ENCODE assay signal across 22 mouse cellular contexts in genomic region chr4:126746194-126746840, GRCm38 (mm10). TPM values are rescaled to one million over a fixed set of nuclear protein-coding genes. Genes with fewer than 3 reads are reported as not detected.
DNase-seq lines count a peak whose midpoint lies in the region; ATAC-seq lines count a peak whose summit lies in the region.
"Had no signal": no experiment of that assay in that cellular context is flagged by ENCODE, and none has a peak within 500 bp of the region (broad histone marks: within the 10 kb centered on the region; RNA-seq: fewer than 3 reads in every experiment).

No protein-coding gene starts in this region.

- no peak overlapping the region for H3K4me2 ChIP-seq in forebrain, embryonic 13.5 days
- H3K4me2 ChIP-seq in forebrain, embryonic 14.5 days (ENCODE audit: low read length) = no peak overlapping the region
- H3K4me2 ChIP-seq: embryonic facial prominence, embryonic 15.5 days; heart, embryonic 13.5 days; hindbrain, embryonic 15.5 days had no signal

- peak overlapping the region; percentile 21 for H3K27ac ChIP-seq in forebrain, embryonic 13.5 days
- H3K27ac ChIP-seq in forebrain, embryonic 14.5 days (ENCODE audit: low read depth, low read length) = no peak overlapping the region
- H3K27ac ChIP-seq: embryonic facial prominence, embryonic 15.5 days; gastrocnemius, adult 2 months; heart, embryonic 13.5 days; hindbrain, embryonic 15.5 days had no signal

- H3K4me1 ChIP-seq in forebrain, embryonic 13.5 days = peaks cover 54% of the 10 kb centered on the region
- peaks cover 18% of the 10 kb centered on the region for H3K4me1 ChIP-seq in forebrain, embryonic 14.5 days (ENCODE audit: control insufficient read depth, insufficient read depth, low read length)

- H3K27me3 ChIP-seq in forebrain, embryonic 13.5 days = peaks cover 34% of the 10 kb centered on the region
- H3K27me3 ChIP-seq in forebrain, embryonic 14.5 days (replicated peaks; ENCODE audit: control insufficient read depth, insufficient read depth, low read length) = no peaks in the 10 kb centered on the region
- H3K27me3 ChIP-seq: embryonic facial prominence, embryonic 15.5 days had no signal

- 85% methylated on average over 10 of the region's 10 CpGs for WGBS in forebrain, embryonic 13.5 days
- WGBS in forebrain, embryonic 14.5 days = 80% methylated on average over 10 of the region's 10 CpGs

- H3K4me3 ChIP-seq in forebrain, embryonic 13.5 days = no peak overlapping the region
- no peak overlapping the region for H3K4me3 ChIP-seq in forebrain, embryonic 14.5 days (ENCODE audit: low read depth, low read length)
- H3K4me3 ChIP-seq: embryonic facial prominence, embryonic 15.5 days; erythroblast, embryonic 14.5 days; forebrain, embryonic 10.5 days; gastrocnemius, adult 2 months; heart, embryonic 13.5 days; hindbrain, embryonic 15.5 days had no signal

- H3K9me3 ChIP-seq in forebrain, embryonic 13.5 days (replicated peaks) = no peaks in the 10 kb centered on the region
- H3K9me3 ChIP-seq in forebrain, embryonic 14.5 days (replicated peaks; ENCODE audit: control insufficient read depth, low read length) = no peaks in the 10 kb centered on the region
- H3K9me3 ChIP-seq: embryonic facial prominence, embryonic 15.5 days; forebrain, embryonic 10.5 days; G1E; heart, embryonic 13.5 days; hindbrain, embryonic 15.5 days had no signal

- no peak overlapping the region for H3K9ac ChIP-seq in forebrain, embryonic 13.5 days
- no peak overlapping the region for H3K9ac ChIP-seq in forebrain, embryonic 14.5 days (ENCODE audit: low read length)
- H3K9ac ChIP-seq: embryonic facial prominence, embryonic 15.5 days; heart, embryonic 13.5 days; hindbrain, embryonic 15.5 days had no signal

- H3K36me3 ChIP-seq in forebrain, embryonic 13.5 days (ENCODE audit: poor library complexity, severe bottlenecking) = peaks cover 67% of the 10 kb centered on the region
- H3K36me3 ChIP-seq in forebrain, embryonic 14.5 days (ENCODE audit: control insufficient read depth, insufficient read depth, low read length) = peaks cover 57% of the 10 kb centered on the region

- no peak for ATAC-seq in forebrain, embryonic 13.5 days
- no peak for ATAC-seq in forebrain, embryonic 14.5 days

- no peak for DNase-seq in forebrain, embryonic 14.5 days (ENCODE audit: low spot score)
- peak; percentile 40 for DNase-seq in layer of hippocampus, adult 9-11 months
- DNase-seq in layer of hippocampus, adult 8-10 months (ENCODE audit: low spot score in 2 of 2) = no peak
- DNase-seq in right cerebral cortex, adult 18-20 months = peak; percentile 52
- DNase-seq in right cerebral cortex, adult 2 months (ENCODE audit: low spot score in 2 of 2) = no peak
- no peak for DNase-seq in heart, adult 18-20 months
- DNase-seq: adrenal gland, adult 8-10 months; gastrocnemius, postnatal 25 days had no signal

RNA-seq across cellular contexts. Expression of gene Ncdn, which starts 6.9 kb away (rescaled TPM):
- polyA plus RNA-seq in forebrain, embryonic 13.5 days (2015; fragmentation: Nextera tagmentation; extraction: Ambion mirVana) = 47.6 and 60.0 TPM in 2 replicates
- polyA plus RNA-seq in forebrain, embryonic 14.5 days (2014; fragmentation: Nextera tagmentation; extraction: Ambion mirVana) = 47.8 and 79.3 TPM in 2 replicates
- 1,000 to 10,000 TPM; 1,589 to 1,685 (median 1,649) TPM for total RNA-seq in layer of hippocampus, adult 8-10 months (2022)
- 10 to 100 TPM; 15.8 to 17.1 TPM for total RNA-seq in heart, adult 18-20 months (2021)

RNA-seq across cellular contexts. Expression of gene AU040320, which starts 7.0 kb away (rescaled TPM):
- 29.3 and 32.6 TPM in 2 replicates for polyA plus RNA-seq in forebrain, embryonic 13.5 days (2015; fragmentation: Nextera tagmentation; extraction: Ambion mirVana)
- 28.2 and 35.4 TPM in 2 replicates for polyA plus RNA-seq in forebrain, embryonic 14.5 days (2014; fragmentation: Nextera tagmentation; extraction: Ambion mirVana)
- 10 to 100 TPM; 63.5 to 77.5 (median 67.4) TPM for total RNA-seq in layer of hippocampus, adult 8-10 months (2022)
- 10 to 100 TPM; 30.9 to 32.1 TPM for total RNA-seq in heart, adult 18-20 months (2021)

RNA-seq across cellular contexts. Expression of gene Tfap2e, which starts 10.3 kb away (rescaled TPM):
- polyA plus RNA-seq in forebrain, embryonic 13.5 days (2015; fragmentation: Nextera tagmentation; extraction: Ambion mirVana) = 0.19 and 0.31 TPM in 2 replicates
- 0.69 and 1.0 TPM in 2 replicates for polyA plus RNA-seq in forebrain, embryonic 14.5 days (2014; fragmentation: Nextera tagmentation; extraction: Ambion mirVana)
- total RNA-seq in layer of hippocampus, adult 8-10 months (2022) = not detected
- total RNA-seq in heart, adult 18-20 months (2021) = not detected
- total RNA-seq: adrenal gland, adult 8-10 months; adrenal gland, postnatal 36 days; common myeloid progenitor, adult 5-6 weeks; gastrocnemius, adult 2 months; gastrocnemius, postnatal 25 days; granulocyte monocyte progenitor cell, adult 5-6 weeks; heart, postnatal 36 days had no signal
- polyA plus RNA-seq: embryonic facial prominence, embryonic 11.5 days; erythroblast, embryonic 14.5 days; G1E; heart, embryonic 13.5 days; heart, postnatal 0 days had no signal

Comparison
In these comparisons a context has a peak if more than half of its experiments do, and no peak if none do; other contexts are left out.
1. DNase-seq: peak in layer of hippocampus, adult 9-11 months (single experiment) and right cerebral cortex, adult 18-20 months (single experiment); none in forebrain, embryonic 14.5 days (single experiment), layer of hippocampus, adult 8-10 months (0 of 2), right cerebral cortex, adult 2 months (0 of 2) and heart, adult 18-20 months (0 of 2).
2. RNA of gene Ncdn, which starts 6.9 kb away (total RNA-seq): 1,589 to 1,685 TPM in layer of hippocampus, adult 8-10 months; 15.8 to 17.1 TPM in heart, adult 18-20 months; every median in the first group is over 10 times any median in the second.